Mouse (Mus musculus): ENCODE results near the gene Aff1.

DNA sequence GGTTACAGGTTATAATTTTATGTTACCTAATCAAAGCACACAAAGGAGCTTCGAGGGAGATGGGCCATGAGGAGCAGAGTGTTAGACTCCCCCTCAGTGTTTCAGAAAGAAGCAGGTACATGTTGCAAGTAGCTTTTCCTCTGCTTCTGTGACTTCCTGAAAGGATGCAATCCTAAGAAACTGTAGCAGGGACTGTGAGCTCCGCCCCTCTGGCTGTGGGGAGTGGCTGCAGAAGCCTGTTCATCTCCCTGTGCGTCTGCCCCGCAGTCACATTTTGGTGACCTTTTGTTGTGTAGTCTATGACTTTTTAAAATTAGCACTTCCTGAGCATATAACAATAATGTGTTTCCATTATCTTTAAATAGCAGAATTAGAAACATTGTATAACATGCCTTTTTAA lies 73.2 kb downstream of the Aff1 start:
- no peak for TF ChIP-seq EP300 (IDR thresholded peaks at IDR 0.05; ENCODE audit: insufficient read depth, low read depth, low read length)
- TF ChIP-seq CTCF (IDR thresholded peaks at IDR 0.05), result no peak
